Mouse (Mus musculus) C2C12 (cell line): ENCODE results near the gene Cobl.

Experiments used
- CEBPB ChIP-seq: IDR thresholded peaks from one replicate; pipeline ENCODE4 v1.6.1; 2011; ENCODE audit warnings: low read depth, mild to moderate bottlenecking, control low read depth, moderate library complexity
- CTCF ChIP-seq: IDR thresholded peaks from one replicate; pipeline ENCODE4 v1.5.1; 2011; ENCODE audit not compliant: control insufficient read depth, insufficient read depth, insufficient read length
- MAX ChIP-seq: IDR thresholded peaks from one replicate; pipeline ENCODE4 v1.6.1; 2011; ENCODE audit warnings: mild to moderate bottlenecking, control low read depth
- MYOG ChIP-seq: IDR thresholded peaks from one replicate; pipeline ENCODE4 v1.6.1; 2011; ENCODE audit not compliant: control insufficient read depth, insufficient read length; ENCODE audit errors: extremely low read depth

GRCm38 (mm10) chr11:12501721-12502120 is 37.0 kb upstream of the Cobl start:
- TF ChIP-seq CTCF (no peak), CEBPB (no peak), MYOG (no peak), MAX (no peak)
